In genomic region chr3:73401395-73401794, GRCm38 (mm10) we compare ENCODE assay signal across 18 mouse cellular contexts.
DNase-seq lines count a peak whose midpoint lies in the region; ATAC-seq and TF ChIP-seq lines count a peak whose summit lies in the region.
"Had no signal": no experiment of that assay in that cellular context is flagged by ENCODE, and none has a peak within 500 bp of the region (broad histone marks: within the 10 kb centered on the region; RNA-seq: fewer than 3 reads in every experiment).

No protein-coding gene starts in this region.

- TF ChIP-seq CTCF in forebrain, postnatal 0 days (IDR thresholded peaks at IDR 0.05; ENCODE audit: low read depth) = peak; percentile 25; the same call in 1 of the 2 replicates
- TF ChIP-seq CTCF in cortical plate, adult 2 months (IDR thresholded peaks at IDR 0.05; ENCODE audit: extremely low read depth, insufficient read depth, low read length) = peak; percentile 39; the same call in 1 of the 2 replicates

- no peaks in the 10 kb centered on the region for H3K36me3 ChIP-seq in forebrain, postnatal 0 days (ENCODE audit: insufficient read depth)
- no peaks in the 10 kb centered on the region for H3K36me3 ChIP-seq in forebrain, embryonic 10.5 days (replicated peaks)
- H3K36me3 ChIP-seq in embryonic facial prominence, embryonic 10.5 days (replicated peaks) = no peaks in the 10 kb centered on the region
- H3K36me3 ChIP-seq: G1E; heart, embryonic 13.5 days; hindbrain, embryonic 12.5 days; neural tube, embryonic 12.5 days had no signal

- no peak for TF ChIP-seq POLR2A in cortical plate, adult 2 months (IDR thresholded peaks at IDR 0.05; ENCODE audit: extremely low read depth, insufficient read depth, low read length)

- no peaks in the 10 kb centered on the region for H3K9me3 ChIP-seq in forebrain, postnatal 0 days (ENCODE audit: low read length)
- no peaks in the 10 kb centered on the region for H3K9me3 ChIP-seq in forebrain, embryonic 10.5 days
- H3K9me3 ChIP-seq in embryonic facial prominence, embryonic 10.5 days = no peaks in the 10 kb centered on the region
- H3K9me3 ChIP-seq: forebrain, embryonic 13.5 days; G1E; heart, embryonic 13.5 days; hindbrain, embryonic 12.5 days; neural tube, embryonic 12.5 days had no signal

- no peaks in the 10 kb centered on the region for H3K27me3 ChIP-seq in forebrain, postnatal 0 days (ENCODE audit: insufficient read depth, low read length)
- no peaks in the 10 kb centered on the region for H3K27me3 ChIP-seq in forebrain, embryonic 10.5 days (ENCODE audit: poor library complexity, severe bottlenecking)
- no peaks in the 10 kb centered on the region for H3K27me3 ChIP-seq in embryonic facial prominence, embryonic 10.5 days (replicated peaks; ENCODE audit: low read depth, poor library complexity, severe bottlenecking)
- H3K27me3 ChIP-seq: forebrain, embryonic 13.5 days; heart, embryonic 13.5 days; hindbrain, embryonic 12.5 days; neural tube, embryonic 12.5 days had no signal

- no peak; the same call in 1 of the 2 replicates for ATAC-seq in forebrain, postnatal 0 days
- ATAC-seq: forebrain, embryonic 13.5 days had no signal

- WGBS in forebrain, postnatal 0 days = 86% methylated on average over 4 of the region's 4 CpGs
- WGBS in forebrain, embryonic 10.5 days = 84% methylated on average over 4 of the region's 4 CpGs
- WGBS in embryonic facial prominence, embryonic 10.5 days = 85% methylated on average over 4 of the region's 4 CpGs

- no peak overlapping the region for H3K27ac ChIP-seq in forebrain, postnatal 0 days (ENCODE audit: low read depth, low read length)
- H3K27ac ChIP-seq in forebrain, embryonic 10.5 days = no peak overlapping the region
- H3K27ac ChIP-seq in cortical plate, adult 2 months (ENCODE audit: insufficient read depth, low read length) = no peak overlapping the region
- H3K27ac ChIP-seq in embryonic facial prominence, embryonic 10.5 days (replicated peaks) = no peak overlapping the region
- H3K27ac ChIP-seq: forebrain, embryonic 13.5 days; heart, embryonic 13.5 days; hindbrain, embryonic 12.5 days; neural tube, embryonic 12.5 days had no signal

- no peak overlapping the region for H3K4me3 ChIP-seq in forebrain, postnatal 0 days (ENCODE audit: low read depth, low read length)
- no peak overlapping the region for H3K4me3 ChIP-seq in forebrain, embryonic 10.5 days
- H3K4me3 ChIP-seq in cortical plate, adult 2 months (ENCODE audit: insufficient read depth, low read length) = no peak overlapping the region
- no peak overlapping the region for H3K4me3 ChIP-seq in embryonic facial prominence, embryonic 10.5 days
- H3K4me3 ChIP-seq: forebrain, embryonic 13.5 days; heart, embryonic 13.5 days; hindbrain, embryonic 12.5 days; neural tube, embryonic 12.5 days had no signal

- no peak overlapping the region for H3K9ac ChIP-seq in forebrain, postnatal 0 days
- H3K9ac ChIP-seq: forebrain, embryonic 13.5 days; heart, embryonic 13.5 days; hindbrain, embryonic 12.5 days; lung, embryonic 14.5 days; neural tube, embryonic 12.5 days had no signal

- no peaks in the 10 kb centered on the region for H3K4me1 ChIP-seq in forebrain, postnatal 0 days (ENCODE audit: insufficient read depth)
- no peaks in the 10 kb centered on the region for H3K4me1 ChIP-seq in forebrain, embryonic 10.5 days
- no peaks in the 10 kb centered on the region for H3K4me1 ChIP-seq in cortical plate, adult 2 months (ENCODE audit: control insufficient read depth, insufficient read depth, low read length)
- no peaks in the 10 kb centered on the region for H3K4me1 ChIP-seq in embryonic facial prominence, embryonic 10.5 days
- H3K4me1 ChIP-seq: forebrain, embryonic 13.5 days; hindbrain, embryonic 12.5 days; neural tube, embryonic 12.5 days had no signal

- no peak overlapping the region for H3K4me2 ChIP-seq in forebrain, postnatal 0 days (ENCODE audit: low read depth)
- H3K4me2 ChIP-seq: forebrain, embryonic 13.5 days; heart, embryonic 13.5 days; hindbrain, embryonic 12.5 days; lung, embryonic 14.5 days; neural tube, embryonic 12.5 days had no signal

- no peak for DNase-seq in forebrain, postnatal 0 days
- DNase-seq in forebrain, embryonic 10.5 days (ENCODE audit: extremely low spot score, low spot score) = no peak
- DNase-seq in left cerebral cortex, adult 11 months (ENCODE audit: low spot score) = peak; percentile 21
- DNase-seq in left cerebral cortex, adult 8-10 months (ENCODE audit: low spot score in 2 of 2) = no peak
- peak; percentile 26 for DNase-seq in layer of hippocampus, postnatal 36 days
- no peak for DNase-seq in kidney, postnatal 14 days
- no peak for DNase-seq in embryonic facial prominence, embryonic 10.5 days (ENCODE audit: low spot score)
- DNase-seq: adrenal gland, adult 2 months; gastrocnemius, postnatal 25 days; kidney, adult 11 months; kidney, postnatal 10 days; lung, embryonic 14.5 days had no signal

Comparison
In these comparisons a context has a peak if more than half of its experiments do, and no peak if none do; other contexts are left out.
1. DNase-seq: peak in left cerebral cortex, adult 11 months (single experiment) and layer of hippocampus, postnatal 36 days (2 of 2); none in forebrain, postnatal 0 days (single experiment), forebrain, embryonic 10.5 days (single experiment), left cerebral cortex, adult 8-10 months (0 of 2), kidney, postnatal 14 days (single experiment) and embryonic facial prominence, embryonic 10.5 days (single experiment).